Mouse (Mus musculus): ENCODE measurements around the gene Rhobtb3.
"Not testable (repeated sequence)": the region's sequence is repeated elsewhere in the genome, so short reads cannot be mapped to it uniquely, and the experiment has no call there.

Rhobtb3 gene

GRCm38 (mm10) chr13:75844833-75845518 is 98.7 kb downstream of the Rhobtb3 start:
- DNase-seq: no peak

- peak; percentile 57 for DNase-seq
These were observed 99.6 kb downstream of the Rhobtb3 start for GRCm38 (mm10) chr13:75843993-75844683.

- no peak for DNase-seq
These were observed 100.4 kb downstream of the Rhobtb3 start for GRCm38 (mm10) chr13:75843331-75843730.

- DNase-seq: no peak
These were observed 101.8 kb downstream of the Rhobtb3 start for GRCm38 (mm10) chr13:75841950-75842349.

DNA sequence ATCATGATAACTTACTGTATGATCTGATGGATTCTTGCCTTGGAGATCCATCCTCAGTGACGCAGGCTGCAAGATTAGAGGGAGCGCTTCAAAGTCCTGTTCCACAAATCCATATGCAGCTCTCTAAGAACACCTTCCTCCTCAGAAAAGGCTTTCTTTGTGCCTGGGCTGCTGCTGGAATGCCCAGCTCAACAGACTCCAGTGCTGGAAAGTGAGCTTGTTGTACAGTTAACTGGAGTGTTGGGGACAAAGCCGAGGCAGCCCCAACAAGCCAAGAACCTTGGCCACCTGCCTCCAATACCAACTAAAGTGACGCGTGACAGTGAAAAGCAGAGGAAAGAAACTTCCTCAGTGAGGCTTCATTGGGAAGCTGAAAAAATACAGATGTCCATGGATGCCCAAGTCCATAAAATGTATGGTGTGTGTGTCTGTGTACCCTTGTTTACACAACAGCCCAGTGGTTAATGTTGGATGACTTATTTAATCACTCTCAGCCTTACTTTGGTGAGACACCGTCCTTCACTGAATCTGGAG is 102.9 kb downstream of the Rhobtb3 start:
- no peak for DNase-seq

GRCm38 (mm10) chr13:75839719-75840481 is 103.8 kb downstream of the Rhobtb3 start, which contains the start of gene Glrx:
Gene Glrx (plus strand): TSS chr13:75839868.
- DNase-seq: peak; percentile 90

DNA sequence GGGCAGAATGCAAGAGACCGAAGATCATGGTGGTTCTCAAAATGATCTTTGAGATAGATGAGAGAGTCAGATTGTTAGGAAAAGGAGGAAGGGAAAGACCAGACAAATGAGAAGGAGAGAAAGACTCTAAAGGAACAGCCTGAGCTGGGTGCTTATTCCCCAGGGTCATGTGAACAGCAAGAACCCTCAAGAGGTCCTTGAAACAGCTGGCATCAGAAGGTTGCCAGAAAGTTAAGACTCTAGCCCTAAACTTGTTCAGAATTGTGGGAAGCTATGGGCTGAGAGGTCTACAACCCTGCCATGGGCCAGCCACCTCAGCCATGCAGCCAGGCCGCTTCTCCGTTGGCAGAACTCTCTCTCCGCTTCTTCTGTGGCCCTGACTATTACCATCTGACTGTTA is 105.2 kb downstream of the Rhobtb3 start:
- DNase-seq: peak; percentile 60

- peak; percentile 37 for DNase-seq
These were observed 108.3 kb downstream of the Rhobtb3 start for GRCm38 (mm10) chr13:75835461-75835860.

DNA sequence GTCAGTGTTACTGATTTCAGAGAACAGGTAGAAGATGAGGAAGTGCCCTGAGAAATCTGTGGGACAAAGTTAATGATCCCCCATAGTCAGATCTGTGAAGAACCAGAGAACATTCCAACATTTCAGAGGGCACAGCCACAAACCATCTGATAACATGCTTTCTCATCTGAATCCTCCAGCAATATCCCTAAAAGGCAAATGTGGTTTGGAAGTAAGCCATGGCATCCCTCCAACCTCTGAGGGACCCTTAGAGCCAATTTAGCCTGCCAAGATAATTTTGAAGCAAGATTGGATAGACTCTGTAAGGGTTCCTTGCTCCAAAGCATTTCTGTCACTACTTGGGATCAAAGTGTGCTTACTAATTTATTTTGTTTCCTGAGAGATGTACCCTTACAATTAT is 110.2 kb downstream of the Rhobtb3 start:
- DNase-seq: no peak

DNA sequence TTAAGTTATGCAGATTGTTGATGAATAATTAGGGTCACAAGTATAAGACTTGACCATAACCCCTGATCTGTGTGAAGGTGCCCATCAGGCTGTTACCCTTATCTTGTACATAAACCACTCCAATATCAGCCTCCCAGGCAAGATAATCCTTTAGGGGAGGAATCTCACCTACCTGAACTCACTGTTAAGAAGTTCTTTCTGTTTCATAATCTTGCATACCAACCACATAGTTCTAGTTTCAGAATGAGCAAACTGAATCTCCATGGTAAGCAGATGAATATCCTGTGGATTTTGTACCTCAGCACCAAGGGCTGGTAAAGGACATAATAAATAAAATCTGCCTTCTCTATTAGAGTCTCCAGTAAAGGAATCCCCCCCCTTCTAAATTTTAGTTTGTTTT is 111.0 kb downstream of the Rhobtb3 start:
- no peak for DNase-seq

- DNase-seq: no peak
These were observed 112.0 kb downstream of the Rhobtb3 start for GRCm38 (mm10) chr13:75831710-75832109.

GRCm38 (mm10) chr13:75830708-75831107 is 113.0 kb downstream of the Rhobtb3 start:
- no peak for DNase-seq

DNA sequence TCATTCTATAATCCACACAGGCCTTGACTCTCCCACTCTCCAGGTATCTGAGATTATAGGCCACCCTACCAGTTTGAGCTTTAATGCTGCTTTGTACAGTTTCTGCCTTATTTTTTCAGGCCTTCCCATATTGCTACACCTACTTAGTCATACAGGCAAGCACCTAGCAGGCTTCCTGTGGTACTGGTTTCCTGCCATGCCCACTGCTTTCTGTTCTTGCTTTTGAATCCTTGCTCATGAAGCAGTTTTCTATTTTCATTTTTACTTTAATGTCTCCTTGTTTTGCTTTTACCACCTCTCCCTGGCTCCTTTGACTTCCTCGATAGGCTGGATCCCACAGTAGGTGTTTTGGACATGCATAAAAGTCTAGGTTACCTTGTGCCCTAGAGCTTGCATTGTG is 118.3 kb downstream of the Rhobtb3 start:
- no peak for DNase-seq

DNA sequence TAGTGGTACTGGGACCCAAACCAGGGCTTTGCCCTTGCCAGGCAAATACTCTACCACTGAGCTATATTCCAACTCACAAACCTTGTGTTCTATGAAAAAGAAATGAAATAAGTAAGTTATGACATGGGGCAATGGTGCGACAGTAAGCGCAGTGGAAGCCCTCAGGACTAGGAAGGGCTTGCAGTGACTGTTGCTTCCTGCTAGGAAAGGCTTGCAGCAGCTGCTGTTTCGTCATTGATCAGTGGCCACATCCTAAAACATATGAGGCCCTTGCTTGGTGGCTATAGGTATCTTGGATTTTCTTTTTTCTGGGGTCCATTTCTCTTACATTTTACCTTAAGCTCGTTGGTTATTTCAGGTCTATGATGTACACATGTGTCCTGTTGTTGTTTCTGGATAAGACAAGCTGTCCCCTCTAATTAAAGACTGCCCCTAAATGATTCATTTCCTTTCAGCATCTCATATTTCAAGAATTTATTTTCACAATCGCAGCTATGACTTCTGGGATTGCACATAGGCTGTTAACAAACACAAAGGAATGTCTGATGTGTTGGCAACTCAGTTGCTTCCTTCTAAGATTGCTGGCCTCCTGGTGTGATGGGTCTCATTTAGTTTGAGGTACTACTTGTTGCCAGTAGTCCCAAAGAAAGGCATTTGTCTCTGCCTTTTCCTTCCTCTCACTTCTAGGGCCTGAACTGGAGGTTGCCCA is 119.0 kb downstream of the Rhobtb3 start:
- DNase-seq: no peak

DNA sequence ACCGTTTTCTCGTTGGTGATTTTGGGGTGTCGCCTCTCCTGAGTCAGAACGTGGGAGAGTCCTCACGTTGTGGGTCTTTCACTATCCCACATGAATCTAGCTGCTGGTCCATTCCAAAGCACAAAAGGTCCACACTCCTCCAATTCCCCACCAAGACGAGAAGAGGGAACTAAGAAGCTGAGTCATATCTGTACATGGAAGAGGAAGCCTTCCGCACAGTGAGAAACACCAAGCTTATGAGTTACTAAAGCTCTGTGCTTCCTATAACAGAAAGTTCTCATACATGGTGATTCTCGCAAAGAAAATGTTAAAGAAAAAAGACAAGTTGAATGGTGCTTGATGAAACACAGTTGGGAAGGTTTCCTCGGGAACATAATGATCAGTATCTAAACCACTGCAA is 120.5 kb downstream of the Rhobtb3 start:
- DNase-seq: no peak

DNA sequence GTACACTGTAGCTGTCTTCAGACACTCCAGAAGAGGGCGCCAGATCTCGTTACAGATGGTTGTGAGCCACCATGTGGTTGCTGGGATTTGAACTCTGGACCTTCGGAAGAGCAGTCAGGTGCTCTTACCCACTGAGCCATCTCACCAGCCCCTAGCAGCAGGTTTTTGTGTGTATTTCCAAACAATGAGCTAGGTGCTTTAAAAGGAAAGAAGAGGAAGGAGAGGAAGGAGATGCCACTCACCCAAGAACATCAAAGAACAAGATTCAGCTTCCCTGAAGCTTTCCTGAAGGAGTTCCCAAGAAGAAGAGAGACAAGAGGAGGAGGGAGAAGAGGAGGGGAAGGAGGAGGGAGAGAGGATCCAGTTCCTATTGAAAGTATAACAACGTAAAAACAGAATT is 121.4 kb downstream of the Rhobtb3 start:
- DNase-seq: not testable (repeated sequence)

DNA sequence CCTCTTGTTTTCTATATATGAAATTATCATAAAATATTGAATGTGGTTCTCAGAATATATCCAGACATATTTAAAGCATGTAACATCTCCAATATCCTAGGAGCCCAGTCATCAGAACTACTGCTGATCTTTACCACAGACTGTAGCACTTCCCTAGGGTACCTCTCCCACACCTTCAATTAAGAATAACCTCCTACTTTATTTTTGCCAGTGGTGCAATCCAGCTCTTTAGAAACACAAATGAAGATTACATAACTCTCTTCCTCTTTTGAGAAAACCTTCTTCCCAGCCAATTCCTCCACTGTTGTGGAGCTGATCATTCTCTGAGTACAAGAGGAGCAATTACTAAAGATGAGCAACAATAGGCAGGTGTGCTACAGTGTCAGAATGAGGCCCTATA is 123.8 kb downstream of the Rhobtb3 start:
- peak; percentile 48 for DNase-seq

Measured in lung, postnatal 36 days (tissue).